Mouse (Mus musculus) embryonic facial prominence, embryonic 10.5 days (tissue): ENCODE measurements around the gene Gm13698. TPM values are rescaled to one million over a fixed set of nuclear protein-coding genes. Genes with fewer than 3 reads are reported as not detected.
"Not testable (repeated sequence)": the region's sequence is repeated elsewhere in the genome, so short reads cannot be mapped to it uniquely, and the experiment has no call there.

ENCODE experiments used
- DNase-seq: peaks from one replicate; pipeline ENCODE4 v3.0.0-alpha.2; 2017; ENCODE audit warnings: low spot score
- H3K27ac ChIP-seq: fragments of 300-500 bp; sonication (generic); replicated peaks from 2 replicates; pipeline ENCODE4 v1.5.1; 2016; ENCODE audit warnings: mild to moderate bottlenecking
- H3K27me3 ChIP-seq: fragments of 300-500 bp; sonication (generic); replicated peaks from 2 replicates; pipeline ENCODE4 v1.6.1; 2016; ENCODE audit warnings: low read depth, mild to moderate bottlenecking; ENCODE audit not compliant: poor library complexity, severe bottlenecking
- H3K36me3 ChIP-seq: fragments of 300-500 bp; sonication (generic); replicated peaks from 2 replicates; pipeline ENCODE4 v1.6.1; 2016; ENCODE audit warnings: mild to moderate bottlenecking, moderate library complexity
- H3K4me1 ChIP-seq: fragments of 300-500 bp; sonication (generic); 2 replicates; pipeline ENCODE4 v1.6.1; 2016
- H3K4me3 ChIP-seq: fragments of 300-500 bp; sonication (generic); 2 replicates; pipeline ENCODE4 v1.5.1; 2016; ENCODE audit warnings: mild to moderate bottlenecking, moderate library complexity
- H3K9me3 ChIP-seq: fragments of 300-500 bp; sonication (generic); 2 replicates; pipeline ENCODE4 v1.6.1; 2016; ENCODE audit warnings: mild to moderate bottlenecking
- WGBS: fragments of 180-500 bp; shearing (Covaris S2); methylation state at CpG from one replicate; pipeline ENCODE4 v1.1.7; 2016; 5-methylcytosine and 5-hydroxymethylcytosine counted together
- polyA plus RNA-seq: library from polyadenylated mRNA; unstranded; fragments of >200 nt; fragmentation: Nextera tagmentation; extraction: Ambion mirVana; gene quantifications from 2 replicates; pipeline ENCODE4 v1.2.1, GENCODE M21; 2016

Gm13698 gene
- polyA plus RNA-seq, result not detected in 2 replicates

- not testable (repeated sequence) for H3K27ac ChIP-seq, H3K9me3 ChIP-seq, DNase-seq, H3K27me3 ChIP-seq, H3K36me3 ChIP-seq, H3K4me3 ChIP-seq, H3K4me1 ChIP-seq
- no CpG with 5 or more reads among the region's 6 CpGs for WGBS
These were observed at the start of gene Gm13698 for GRCm38 (mm10) chr2:83955393-83955792. Gm13698 (plus strand) TSS chr2:83955693.

- 37% methylated on average over 2 of the region's 2 CpGs for WGBS
- Histone ChIP-seq H3K27ac (no peak overlapping the region), H3K36me3 (no peaks in the 10 kb centered on the region)
These were observed 25.9 kb upstream of the Gm13698 start for GRCm38 (mm10) chr2:83929478-83930088.

DNA sequence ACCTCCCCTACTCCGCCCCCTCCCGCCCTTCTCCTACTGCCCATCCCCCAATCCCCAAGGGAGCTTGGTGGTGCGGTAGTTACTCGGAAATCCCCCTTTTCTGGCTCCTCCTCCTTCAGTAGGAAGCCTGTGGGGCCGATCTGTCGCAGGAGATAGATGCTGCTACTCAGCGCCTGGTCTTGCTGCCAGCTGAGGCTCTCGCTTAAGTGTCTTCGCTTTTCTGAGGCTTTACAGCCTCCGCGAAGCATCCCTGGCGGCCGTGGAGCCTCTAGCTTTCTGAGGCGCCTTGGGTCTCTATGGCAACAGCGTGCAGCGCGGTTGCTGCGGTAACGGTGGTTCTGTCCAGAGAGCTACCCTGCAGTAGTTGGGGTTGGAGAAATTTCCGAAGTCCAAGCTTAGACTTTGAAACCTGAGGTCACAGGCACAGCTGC lies 14.5 kb upstream of the Gm13698 start, which contains the start of gene Zswim2:
Zswim2 (minus strand) TSS at position 298 of the 431 bp plus-strand sequence.
- no peaks in the 10 kb centered on the region for H3K9me3 ChIP-seq
- DNase-seq, result peak; percentile 80

More at GRCm38 (mm10) chr2:83929478-83930088, 25.9 kb upstream of the Gm13698 start:
- Histone ChIP-seq H3K9me3 (no peaks in the 10 kb centered on the region), H3K4me1 (peaks cover 6% of the 10 kb centered on the region; the same call in 1 of the 2 replicates), H3K27me3 (no peaks in the 10 kb centered on the region), H3K4me3 (no peak overlapping the region)
- no peak for DNase-seq

DNA sequence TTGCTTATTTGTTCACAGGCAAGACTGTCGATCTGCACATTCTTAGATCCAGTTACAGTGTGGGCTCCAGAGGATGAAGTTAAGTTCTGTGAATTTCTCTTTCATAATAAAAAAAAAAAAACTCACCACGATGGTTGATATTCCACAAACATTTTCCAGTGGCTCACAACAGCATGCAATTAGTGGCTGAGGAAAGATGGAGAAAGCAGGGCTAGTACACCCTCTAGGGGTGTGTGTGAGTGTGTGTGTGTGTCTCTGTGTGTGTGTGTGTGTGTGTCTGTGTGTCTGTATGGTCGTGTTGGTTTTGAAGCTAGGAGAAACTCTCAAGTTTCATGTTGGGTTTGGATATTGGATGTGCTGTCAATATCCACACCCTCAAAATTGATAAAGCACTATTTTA lies 14.1 kb upstream of the Gm13698 start:
- Histone ChIP-seq H3K9me3 (no peaks in the 10 kb centered on the region), H3K4me3 (peak overlapping the region; percentile 49), H3K36me3 (no peaks in the 10 kb centered on the region), H3K27ac (no peak overlapping the region), H3K4me1 (peaks cover 7% of the 10 kb centered on the region), H3K27me3 (no peaks in the 10 kb centered on the region)
- no peak for DNase-seq
- WGBS, result 50% methylated on average over 3 of the region's 3 CpGs

More for the DNA sequence above, 14.5 kb upstream of the Gm13698 start, which contains the start of gene Zswim2:
- Histone ChIP-seq H3K36me3 (no peaks in the 10 kb centered on the region), H3K4me1 (peaks cover 7% of the 10 kb centered on the region), H3K27me3 (no peaks in the 10 kb centered on the region), H3K4me3 (peak within 1 kb of the TSS; percentile 49), H3K27ac (no peak within 1 kb of the TSS)
- WGBS, result 1% methylated on average over 20 of the region's 20 CpGs

GRCm38 (mm10) chr2:83941792-83942191 lies 13.7 kb upstream of the Gm13698 start:
- H3K27me3 ChIP-seq, result no peaks in the 10 kb centered on the region
- H3K4me1 ChIP-seq, result peaks cover 7% of the 10 kb centered on the region
- DNase-seq, result no peak
- WGBS, result 69% methylated on average over 4 of the region's 4 CpGs
- H3K4me3 ChIP-seq, result no peak overlapping the region
- H3K36me3 ChIP-seq, result no peaks in the 10 kb centered on the region
- H3K9me3 ChIP-seq, result no peaks in the 10 kb centered on the region
- H3K27ac ChIP-seq, result no peak overlapping the region

DNA sequence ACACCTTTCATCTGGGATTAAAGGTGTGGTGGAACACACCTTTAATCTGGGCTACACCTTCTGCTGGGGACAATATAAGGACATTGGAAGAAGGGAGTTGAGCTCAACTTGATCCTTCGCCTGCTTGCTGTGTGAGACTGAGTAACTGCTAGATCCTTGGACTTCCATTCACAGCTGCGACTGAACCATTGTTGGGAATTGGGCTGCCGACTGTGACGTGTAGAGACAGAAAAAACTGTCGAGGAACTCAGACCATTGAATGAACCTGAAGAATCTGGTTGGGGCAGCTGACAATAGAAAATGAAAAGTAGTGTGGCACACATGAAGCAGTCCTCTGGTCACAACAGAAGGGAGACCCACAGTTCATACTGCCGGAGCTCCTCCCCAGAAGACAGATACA lies 5.7 kb downstream of the Gm13698 start, which contains the start of gene Gm13693:
Gm13693 (plus strand) TSS at position 301 of the 400 bp plus-strand sequence.
- DNase-seq, H3K27ac ChIP-seq, H3K9me3 ChIP-seq, H3K4me1 ChIP-seq, H3K36me3 ChIP-seq, H3K27me3 ChIP-seq, H3K4me3 ChIP-seq: not testable (repeated sequence)
- no CpG with 5 or more reads among the region's 6 CpGs for WGBS

DNA sequence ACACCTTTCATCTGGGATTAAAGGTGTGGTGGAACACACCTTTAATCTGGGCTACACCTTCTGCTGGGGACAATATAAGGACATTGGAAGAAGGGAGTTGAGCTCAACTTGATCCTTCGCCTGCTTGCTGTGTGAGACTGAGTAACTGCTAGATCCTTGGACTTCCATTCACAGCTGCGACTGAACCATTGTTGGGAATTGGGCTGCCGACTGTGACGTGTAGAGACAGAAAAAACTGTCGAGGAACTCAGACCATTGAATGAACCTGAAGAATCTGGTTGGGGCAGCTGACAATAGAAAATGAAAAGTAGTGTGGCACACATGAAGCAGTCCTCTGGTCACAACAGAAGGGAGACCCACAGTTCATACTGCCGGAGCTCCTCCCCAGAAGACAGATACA lies 11.5 kb downstream of the Gm13698 start, which contains the start of gene Gm13695:
Gm13695 (plus strand) TSS at position 301 of the 400 bp plus-strand sequence.
- H3K27ac ChIP-seq, H3K4me1 ChIP-seq, DNase-seq, H3K27me3 ChIP-seq, H3K36me3 ChIP-seq, H3K9me3 ChIP-seq, H3K4me3 ChIP-seq: not testable (repeated sequence)
- WGBS, result no CpG with 5 or more reads among the region's 6 CpGs

GRCm38 (mm10) chr2:83972823-83973222 lies 17.3 kb downstream of the Gm13698 start, which contains the start of gene Gm13696:
Gm13696 (plus strand) TSS chr2:83973123.
- H3K4me3 ChIP-seq, H3K27ac ChIP-seq, H3K27me3 ChIP-seq, DNase-seq, H3K4me1 ChIP-seq, H3K9me3 ChIP-seq, H3K36me3 ChIP-seq: not testable (repeated sequence)
- no CpG with 5 or more reads among the region's 6 CpGs for WGBS

GRCm38 (mm10) chr2:83978633-83979032 lies 23.1 kb downstream of the Gm13698 start, which contains the start of gene Gm13694:
Gm13694 (plus strand) TSS chr2:83978933.
- DNase-seq, H3K9me3 ChIP-seq, H3K4me3 ChIP-seq, H3K36me3 ChIP-seq, H3K27me3 ChIP-seq, H3K27ac ChIP-seq, H3K4me1 ChIP-seq: not testable (repeated sequence)
- WGBS, result no CpG with 5 or more reads among the region's 6 CpGs

DNA sequence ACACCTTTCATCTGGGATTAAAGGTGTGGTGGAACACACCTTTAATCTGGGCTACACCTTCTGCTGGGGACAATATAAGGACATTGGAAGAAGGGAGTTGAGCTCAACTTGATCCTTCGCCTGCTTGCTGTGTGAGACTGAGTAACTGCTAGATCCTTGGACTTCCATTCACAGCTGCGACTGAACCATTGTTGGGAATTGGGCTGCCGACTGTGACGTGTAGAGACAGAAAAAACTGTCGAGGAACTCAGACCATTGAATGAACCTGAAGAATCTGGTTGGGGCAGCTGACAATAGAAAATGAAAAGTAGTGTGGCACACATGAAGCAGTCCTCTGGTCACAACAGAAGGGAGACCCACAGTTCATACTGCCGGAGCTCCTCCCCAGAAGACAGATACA lies 28.9 kb downstream of the Gm13698 start, which contains the start of gene Gm13697:
Gm13697 (plus strand) TSS at position 301 of the 400 bp plus-strand sequence.
- H3K36me3 ChIP-seq, H3K4me3 ChIP-seq, H3K9me3 ChIP-seq, H3K27me3 ChIP-seq, H3K27ac ChIP-seq, DNase-seq, H3K4me1 ChIP-seq: not testable (repeated sequence)
- WGBS, result no CpG with 5 or more reads among the region's 6 CpGs

DNA sequence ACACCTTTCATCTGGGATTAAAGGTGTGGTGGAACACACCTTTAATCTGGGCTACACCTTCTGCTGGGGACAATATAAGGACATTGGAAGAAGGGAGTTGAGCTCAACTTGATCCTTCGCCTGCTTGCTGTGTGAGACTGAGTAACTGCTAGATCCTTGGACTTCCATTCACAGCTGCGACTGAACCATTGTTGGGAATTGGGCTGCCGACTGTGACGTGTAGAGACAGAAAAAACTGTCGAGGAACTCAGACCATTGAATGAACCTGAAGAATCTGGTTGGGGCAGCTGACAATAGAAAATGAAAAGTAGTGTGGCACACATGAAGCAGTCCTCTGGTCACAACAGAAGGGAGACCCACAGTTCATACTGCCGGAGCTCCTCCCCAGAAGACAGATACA lies 34.8 kb downstream of the Gm13698 start, which contains the start of gene Gm13691:
Gm13691 (plus strand) TSS at position 301 of the 400 bp plus-strand sequence.
- DNase-seq, result not testable (repeated sequence)

GRCm38 (mm10) chr2:83993639-83994255 lies 38.3 kb downstream of the Gm13698 start:
- WGBS, result 42% methylated on average over 8 of the region's 9 CpGs
- H3K4me3 ChIP-seq, H3K27me3 ChIP-seq, H3K9me3 ChIP-seq, H3K36me3 ChIP-seq, H3K27ac ChIP-seq, H3K4me1 ChIP-seq, DNase-seq: not testable (repeated sequence)

More for the DNA sequence above, 34.8 kb downstream of the Gm13698 start, which contains the start of gene Gm13691:
- not testable (repeated sequence) for H3K27ac ChIP-seq, H3K36me3 ChIP-seq, H3K9me3 ChIP-seq, H3K4me1 ChIP-seq, H3K4me3 ChIP-seq, H3K27me3 ChIP-seq
- no CpG with 5 or more reads among the region's 6 CpGs for WGBS

- not testable (repeated sequence) for H3K36me3 ChIP-seq, H3K27me3 ChIP-seq, H3K27ac ChIP-seq, H3K4me1 ChIP-seq, DNase-seq, H3K4me3 ChIP-seq, H3K9me3 ChIP-seq
- 90% methylated on average over 2 of the region's 3 CpGs for WGBS
These were observed 39.0 kb downstream of the Gm13698 start for GRCm38 (mm10) chr2:83994526-83994925.
